Mouse (Mus musculus) mesoderm, embryonic 11.5 days (tissue): ENCODE measurements around the gene Rnf13.
A peak's percentile ranks its signal among the peaks of the same experiment; 100 is the strongest.

Experiments
- DNase-seq: peaks from one replicate; pipeline ENCODE4 v3.0.0-alpha.2; 2012; ENCODE audit warnings: low read depth, low spot score

Gene Rnf13

DNA sequence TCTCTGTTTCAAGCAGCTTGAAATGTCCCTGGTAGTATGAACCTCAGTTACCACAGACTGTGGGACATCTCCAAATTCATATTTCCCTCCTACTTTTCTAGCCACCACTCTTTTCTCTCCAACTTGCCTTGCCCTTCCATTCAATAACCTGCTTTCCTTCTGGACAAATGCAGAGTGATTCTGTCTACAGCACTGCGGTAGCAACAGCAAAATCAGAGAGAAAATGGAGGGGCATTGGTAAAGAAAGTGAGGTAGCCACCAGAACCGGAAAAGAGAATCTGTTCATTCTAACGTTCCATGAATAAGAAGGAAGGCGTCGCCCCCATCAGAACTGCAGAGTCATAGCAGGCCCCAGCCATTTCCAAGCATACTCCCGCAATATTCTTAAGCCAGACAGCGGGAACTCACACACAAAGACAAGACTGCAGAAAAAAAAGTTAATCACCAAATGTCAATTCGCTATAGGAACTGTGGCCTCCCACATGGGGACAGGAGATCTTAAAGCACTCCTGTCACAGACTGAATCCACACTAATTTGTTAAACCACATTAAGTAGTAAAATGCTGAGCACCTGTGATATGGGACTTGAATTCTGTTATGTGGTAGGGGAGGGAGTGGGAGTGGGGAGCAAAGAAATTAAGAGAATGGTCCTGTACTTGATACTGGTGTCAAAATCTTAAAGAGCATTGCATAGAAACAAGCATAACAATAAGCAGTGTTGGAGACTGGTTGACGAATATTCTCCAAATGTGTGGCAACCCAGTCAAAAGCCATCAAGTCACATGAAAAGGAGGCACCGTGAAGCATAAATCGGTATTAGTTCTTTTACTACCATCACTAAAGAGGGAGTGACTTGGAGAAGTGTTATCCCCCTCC is 110.2 kb downstream of the Rnf13 start:
- peak; percentile 30 for DNase-seq

DNA sequence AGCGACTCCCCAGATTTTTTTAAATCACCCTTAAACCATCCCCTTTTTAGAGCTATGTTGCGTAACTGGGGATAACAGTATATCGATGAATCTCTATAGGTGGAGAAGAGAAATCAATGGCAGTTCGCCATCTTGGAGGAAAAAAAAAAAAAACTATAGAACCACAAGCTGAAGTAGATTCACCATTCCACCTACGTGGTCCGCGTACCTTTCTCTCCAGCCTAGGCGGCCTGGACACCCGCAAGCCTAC is 110.7 kb downstream of the Rnf13 start:
- no peak for DNase-seq

GRCm38 (mm10) chr3:57846912-57847759 is 111.3 kb downstream of the Rnf13 start:
- peak; percentile 69 for DNase-seq

DNA sequence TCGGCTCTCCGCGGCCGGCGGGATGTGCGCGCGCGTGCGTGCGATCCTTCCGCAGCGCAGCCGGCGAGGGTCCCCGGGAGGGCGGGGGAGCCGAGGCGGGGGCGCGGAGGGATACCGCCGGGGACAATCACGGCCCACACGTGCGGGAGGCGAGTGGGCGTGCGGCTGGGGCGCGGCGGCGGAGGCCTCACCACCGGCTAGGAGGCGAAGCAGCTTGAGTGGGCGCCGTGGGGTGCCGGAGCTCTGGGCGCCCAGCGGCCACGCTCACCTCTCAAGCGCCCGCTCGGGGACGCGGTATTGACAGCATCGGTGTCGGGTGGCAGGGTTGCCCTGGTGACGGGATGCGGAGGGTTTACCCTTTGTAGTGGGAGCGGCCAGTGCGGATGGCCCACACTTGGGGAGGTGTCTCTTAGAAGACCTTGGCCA is 111.9 kb downstream of the Rnf13 start, which contains the start of gene Pfn2:
Gene Pfn2, minus strand, starts transcription at position 320 of the 426 bp plus-strand sequence.
- DNase-seq: peak; percentile 90

- DNase-seq: no peak
These were observed 147.1 kb downstream of the Rnf13 start for GRCm38 (mm10) chr3:57882945-57883344.
